Mouse (Mus musculus) bone marrow, adult 2 months (tissue): Measurements from ENCODE around the gene Caln1. TPM values are rescaled to one million over a fixed set of nuclear protein-coding genes. Genes with fewer than 3 reads are reported as not detected.

Experiments
- H3K27ac ChIP-seq: fragments of 200-500 bp; 2 replicates; pipeline ENCODE4 v1.5.1; 2012; ENCODE audit warnings: low read depth, mild to moderate bottlenecking, control low read depth, inconsistent platforms, low read length; ENCODE audit not compliant: control insufficient read depth, poor library complexity, insufficient read depth
- H3K4me1 ChIP-seq: fragments of 200-500 bp; 2 replicates; pipeline ENCODE4 v1.6.1; 2011; ENCODE audit warnings: low read length; ENCODE audit not compliant: control insufficient read depth, insufficient read depth
- H3K4me3 ChIP-seq: fragments of 200-500 bp; replicated peaks from 2 replicates; pipeline ENCODE3; 2011; ENCODE audit warnings: mild to moderate bottlenecking, low read depth, low read length, control low read depth; ENCODE audit not compliant: control insufficient read depth
- CTCF ChIP-seq: fragments of 200-500 bp; IDR thresholded peaks from 2 replicates; pipeline ENCODE4 v1.5.1; 2011; ENCODE audit warnings: low read length, control low read depth; ENCODE audit not compliant: control insufficient read depth, insufficient read depth
- POLR2A ChIP-seq: fragments of 200-500 bp; IDR thresholded peaks from 2 replicates; pipeline ENCODE4 v1.6.1; 2011; ENCODE audit warnings: low read depth, mild to moderate bottlenecking, control low read depth, low read length, borderline replicate concordance; ENCODE audit not compliant: control insufficient read depth
- WGBS: fragments of 180-500 bp; shearing (Covaris S2); methylation state at CpG from one replicate; pipeline ENCODE4 v1.1.7; 2018; 5-methylcytosine and 5-hydroxymethylcytosine counted together
- polyA plus RNA-seq: library from polyadenylated mRNA; stranded (reverse); fragments of >200 nt; gene quantifications from 2 replicates; pipeline ENCODE4 v1.2.4, GENCODE M21; 2011; ENCODE audit warnings: low replicate concordance; ENCODE audit not compliant: missing spikeins, insufficient read depth, insufficient read length

The Caln1 gene
- polyA plus RNA-seq, 1 experiment = 1.7 TPM

DNA sequence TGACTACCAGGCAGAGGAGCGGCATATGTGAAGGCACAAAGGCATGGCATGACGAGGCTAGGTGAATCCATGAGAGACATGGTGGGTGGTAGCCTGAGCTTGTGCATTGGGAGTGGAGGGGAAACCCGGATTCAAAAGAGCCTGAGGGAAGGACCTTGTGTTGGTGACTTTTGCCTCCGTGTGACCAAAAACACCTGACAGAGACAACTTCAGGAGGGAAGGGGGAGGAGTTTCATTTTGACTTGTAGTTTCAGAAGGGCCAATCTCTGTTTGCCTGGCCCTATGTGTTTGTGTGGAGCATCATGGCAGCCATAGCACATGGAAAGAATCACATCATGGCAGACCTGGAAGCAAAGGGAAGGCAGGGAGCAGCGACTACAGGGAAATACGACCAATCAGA is 479.3 kb downstream of the Caln1 start:
- TF ChIP-seq CTCF = no peak
- 84% methylated on average over 6 of the region's 6 CpGs for WGBS
- Histone ChIP-seq H3K4me1 (no peaks in the 10 kb centered on the region), H3K4me3 (no peak overlapping the region), H3K27ac (no peak overlapping the region)

DNA sequence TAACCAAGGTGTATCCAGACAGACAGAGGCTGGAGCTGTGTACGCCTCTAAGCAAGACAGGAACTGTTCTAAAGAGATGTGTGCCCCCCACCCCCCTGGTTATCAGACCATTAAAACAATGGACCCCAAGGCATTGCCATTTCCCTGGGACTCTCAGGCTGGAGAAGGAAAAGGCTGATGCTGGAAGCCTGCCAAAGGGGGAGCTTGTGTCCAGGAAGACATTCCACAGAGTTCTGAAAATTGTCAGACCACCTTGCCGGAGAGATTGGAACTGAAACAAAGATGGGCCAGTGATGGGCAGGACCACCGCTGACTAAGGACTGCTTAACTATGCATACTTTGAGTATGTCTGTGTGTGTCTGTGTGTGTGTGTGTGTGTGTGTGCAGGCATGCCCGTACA is 480.4 kb downstream of the Caln1 start:
- Histone ChIP-seq H3K4me3 (no peak overlapping the region), H3K27ac (no peak overlapping the region), H3K4me1 (no peaks in the 10 kb centered on the region)
- WGBS = 86% methylated on average over 4 of the region's 4 CpGs
- TF ChIP-seq CTCF (no peak), POLR2A (no peak)

GRCm38 (mm10) chr5:130852182-130852581 is 482.9 kb downstream of the Caln1 start:
- TF ChIP-seq CTCF (no peak), POLR2A (no peak)
- 9% methylated on average over 11 of the region's 11 CpGs for WGBS
- H3K4me3 ChIP-seq = no peak overlapping the region

DNA sequence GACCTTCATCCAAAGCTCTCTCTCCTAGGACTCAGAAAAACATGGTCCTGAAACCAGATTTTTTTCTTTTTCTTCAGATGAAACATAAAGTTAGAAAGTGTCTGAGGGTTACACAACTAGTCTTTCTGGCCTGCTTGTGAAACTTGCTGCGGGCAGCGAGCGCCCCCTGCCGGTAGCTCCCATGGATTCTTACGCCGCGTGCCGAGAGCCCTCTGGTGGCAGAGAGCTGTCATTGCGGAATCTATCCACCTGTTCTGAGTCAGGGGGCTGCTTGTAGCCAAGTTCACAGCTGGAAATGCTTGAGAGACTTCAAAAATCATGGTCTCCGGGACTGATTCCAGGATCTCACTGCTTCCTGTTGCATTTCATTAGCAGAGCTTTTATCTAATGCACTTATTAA is 484.1 kb downstream of the Caln1 start:
- Histone ChIP-seq H3K4me1 (no peaks in the 10 kb centered on the region), H3K4me3 (no peak overlapping the region), H3K27ac (no peak overlapping the region)
- no peak for TF ChIP-seq POLR2A
- peak; percentile 97 for TF ChIP-seq CTCF
- WGBS = under 1% methylated on average over 10 of the region's 10 CpGs

More at GRCm38 (mm10) chr5:130852182-130852581, 482.9 kb downstream of the Caln1 start:
- Histone ChIP-seq H3K4me1 (no peaks in the 10 kb centered on the region), H3K27ac (no peak overlapping the region)

DNA sequence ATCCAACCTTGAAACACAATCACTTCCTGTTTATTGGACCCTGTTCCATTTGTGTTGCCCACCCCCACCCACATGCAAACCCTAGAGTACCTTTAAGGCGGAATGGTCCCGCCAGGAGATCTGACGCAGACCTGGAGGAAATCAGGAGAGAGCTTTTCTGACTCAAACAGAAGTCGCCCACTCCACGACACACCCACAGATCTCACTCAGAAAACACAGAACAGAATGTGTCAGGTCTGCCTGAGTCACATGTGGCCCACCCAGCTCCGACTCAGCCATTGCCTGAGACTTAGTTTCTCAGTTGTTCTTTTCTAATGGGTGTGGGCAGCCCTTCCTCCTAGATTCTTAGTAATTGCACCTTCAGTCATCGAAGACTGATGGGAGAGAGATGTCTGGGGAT is 485.2 kb downstream of the Caln1 start:
- H3K4me1 ChIP-seq = no peaks in the 10 kb centered on the region
- TF ChIP-seq CTCF (no peak), POLR2A (no peak)
- H3K4me3 ChIP-seq = no peak overlapping the region

DNA sequence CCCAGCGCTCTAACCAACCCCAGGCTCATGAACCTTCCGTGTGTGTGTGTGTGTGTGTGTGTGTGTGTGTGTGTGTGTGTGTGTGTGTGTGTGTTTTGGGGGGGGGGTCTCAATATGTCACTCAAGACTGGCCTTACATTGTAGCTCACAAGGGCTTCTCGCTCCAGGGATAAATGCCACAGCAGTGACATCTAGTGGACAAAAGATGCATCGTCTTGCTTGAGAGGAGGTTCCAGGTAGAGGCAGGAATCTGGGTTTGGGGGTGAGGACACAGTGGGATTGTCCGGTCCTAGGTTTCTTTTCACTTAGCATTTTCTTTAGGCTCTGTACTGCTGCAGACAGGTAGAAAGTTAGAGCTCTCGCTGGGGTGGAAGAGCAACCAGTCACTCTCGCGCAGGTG is 488.9 kb downstream of the Caln1 start:
- no peak overlapping the region for H3K27ac ChIP-seq

More for the DNA sequence above, 485.2 kb downstream of the Caln1 start:
- H3K27ac ChIP-seq = no peak overlapping the region
- WGBS = 75% methylated on average over 7 of the region's 7 CpGs

GRCm38 (mm10) chr5:130858706-130859105 is 489.5 kb downstream of the Caln1 start:
- Histone ChIP-seq H3K4me1 (no peaks in the 10 kb centered on the region), H3K27ac (no peak overlapping the region), H3K4me3 (no peak overlapping the region)
- WGBS = 62% methylated on average over 3 of the region's 3 CpGs
- TF ChIP-seq CTCF (no peak), POLR2A (no peak)

More for the DNA sequence above, 488.9 kb downstream of the Caln1 start:
- H3K4me3 ChIP-seq = no peak overlapping the region
- WGBS = 27% methylated on average over 8 of the region's 8 CpGs
- TF ChIP-seq POLR2A = no peak
- peak; percentile 54 for TF ChIP-seq CTCF
- no peaks in the 10 kb centered on the region for H3K4me1 ChIP-seq

DNA sequence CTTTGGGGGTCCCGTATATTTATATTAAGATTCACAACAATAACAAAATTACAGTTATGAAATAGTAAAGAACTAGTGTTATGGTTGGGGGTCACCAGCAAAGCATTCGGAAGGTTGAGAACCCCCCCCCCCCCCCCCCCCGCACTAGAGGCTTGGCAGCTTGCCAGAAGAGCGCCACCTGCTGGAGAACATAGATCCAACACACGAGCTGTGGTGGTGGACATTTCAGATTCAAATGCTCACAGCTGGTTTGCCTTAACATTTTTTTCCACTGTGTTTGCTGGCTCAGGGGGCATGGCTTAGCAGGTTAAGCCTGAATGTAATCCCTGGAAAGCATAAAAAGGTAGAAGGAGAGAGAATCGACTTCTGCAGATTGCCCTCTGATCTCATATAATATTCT is 490.5 kb downstream of the Caln1 start:
- WGBS = 33% methylated on average over 6 of the region's 6 CpGs
- no peaks in the 10 kb centered on the region for H3K4me1 ChIP-seq
- H3K27ac ChIP-seq = no peak overlapping the region
- no peak for TF ChIP-seq POLR2A
- 0 out of 2 replicates have a peak, but pooled peaks have one; percentile 24 for TF ChIP-seq CTCF
- no peak overlapping the region for H3K4me3 ChIP-seq

- no peak overlapping the region for H3K4me3 ChIP-seq
- 60% methylated on average over 5 of the region's 5 CpGs for WGBS
- TF ChIP-seq POLR2A (no peak), CTCF (no peak)
- H3K27ac ChIP-seq = no peak overlapping the region
- no peaks in the 10 kb centered on the region for H3K4me1 ChIP-seq
These were observed 493.0 kb downstream of the Caln1 start for GRCm38 (mm10) chr5:130862302-130862701.

DNA sequence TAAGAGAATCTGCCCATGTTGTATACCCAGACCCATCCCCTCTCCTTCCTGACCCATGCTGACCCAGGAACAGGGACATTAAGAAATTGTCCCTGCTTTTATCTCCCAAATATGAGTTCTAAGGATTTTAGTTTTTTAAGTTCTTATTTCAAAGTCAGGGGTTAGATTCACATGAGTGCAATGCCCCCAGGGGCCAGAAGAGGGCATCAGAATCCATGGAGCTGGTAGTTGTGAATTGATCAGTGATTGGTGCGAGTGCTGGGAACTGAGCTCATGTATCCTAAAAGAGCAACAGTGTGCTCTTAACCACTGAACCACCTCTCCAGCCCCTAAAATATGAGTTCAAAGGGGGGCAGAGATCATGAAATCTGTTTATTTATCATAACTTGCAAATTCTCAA is 500.6 kb downstream of the Caln1 start:
- 57% methylated on average over 1 of the region's 1 CpGs for WGBS
- no peak overlapping the region for H3K27ac ChIP-seq
- H3K4me3 ChIP-seq = no peak overlapping the region
- no peaks in the 10 kb centered on the region for H3K4me1 ChIP-seq
- no peak for TF ChIP-seq CTCF
- no peak for TF ChIP-seq POLR2A
